Mouse (Mus musculus) hindbrain, embryonic 12.5 days (tissue): Measurements from ENCODE around the gene Dok5. TPM values are rescaled to one million over a fixed set of nuclear protein-coding genes. Genes with fewer than 3 reads are reported as not detected.

ENCODE experiments used
- ATAC-seq: fragments of 200-750 bp; cut with Nextera tagmentation; 2 replicates; pipeline ENCODE4 v1.8.0; 2017; ENCODE audit warnings: moderate TSS enrichment; ENCODE audit not compliant: low FRiP score
- H3K27ac ChIP-seq: fragments of 300-500 bp; sonication (generic); 2 replicates; pipeline ENCODE4 v1.5.1; 2016; ENCODE audit warnings: mild to moderate bottlenecking
- H3K27me3 ChIP-seq: fragments of 300-500 bp; sonication (generic); 2 replicates; pipeline ENCODE4 v1.6.1; 2016; ENCODE audit warnings: mild to moderate bottlenecking
- H3K36me3 ChIP-seq: fragments of 300-500 bp; sonication (generic); 2 replicates; pipeline ENCODE4 v1.6.1; 2016; ENCODE audit warnings: mild to moderate bottlenecking
- H3K4me1 ChIP-seq: fragments of 300-500 bp; sonication (generic); 2 replicates; pipeline ENCODE4 v1.6.1; 2016
- H3K4me2 ChIP-seq: fragments of 300-500 bp; sonication (generic); replicated peaks from 2 replicates; pipeline ENCODE4 v1.6.1; 2016; ENCODE audit warnings: mild to moderate bottlenecking
- H3K4me3 ChIP-seq: fragments of 300-500 bp; sonication (generic); 2 replicates; pipeline ENCODE4 v1.5.1; 2016; ENCODE audit warnings: mild to moderate bottlenecking
- H3K9ac ChIP-seq: fragments of 300-500 bp; sonication (generic); 2 replicates; pipeline ENCODE4 v1.6.1; 2016; ENCODE audit warnings: mild to moderate bottlenecking, moderate library complexity
- H3K9me3 ChIP-seq: fragments of 300-500 bp; sonication (generic); replicated peaks from 2 replicates; pipeline ENCODE4 v1.6.1; 2016; ENCODE audit warnings: mild to moderate bottlenecking
- WGBS: fragments of 180-500 bp; shearing (Covaris S2); methylation state at CpG from one replicate; pipeline ENCODE4 v1.1.7; 2016; 5-methylcytosine and 5-hydroxymethylcytosine counted together
- polyA plus RNA-seq: library from polyadenylated mRNA; unstranded; fragments of >200 nt; fragmentation: Nextera tagmentation; extraction: Ambion mirVana; gene quantifications from 2 replicates; pipeline ENCODE4 v1.2.1, GENCODE M21; 2016

The Dok5 gene
- polyA plus RNA-seq, 1 experiment from 2014 or later: 30.9 TPM

- Histone ChIP-seq H3K4me2 (no peak overlapping the region), H3K9me3 (no peaks in the 10 kb centered on the region), H3K27ac (no peak overlapping the region; the same call in 1 of the 2 replicates), H3K4me1 (peaks cover 5% of the 10 kb centered on the region), H3K27me3 (no peaks in the 10 kb centered on the region), H3K36me3 (no peaks in the 10 kb centered on the region), H3K9ac (no peak overlapping the region), H3K4me3 (no peak overlapping the region)
- 58% methylated on average over 8 of the region's 8 CpGs for WGBS
- ATAC-seq: peak; percentile 59; the same call in 1 of the 2 replicates
Measured at GRCm38 (mm10) chr2:170739713-170740365, 8.2 kb downstream of the Dok5 start.

GRCm38 (mm10) chr2:170743521-170743920 is 11.9 kb downstream of the Dok5 start:
- Histone ChIP-seq H3K27me3 (no peaks in the 10 kb centered on the region), H3K36me3 (no peaks in the 10 kb centered on the region), H3K4me1 (peaks cover 5% of the 10 kb centered on the region), H3K9me3 (no peaks in the 10 kb centered on the region), H3K4me2 (no peak overlapping the region), H3K9ac (no peak overlapping the region), H3K4me3 (no peak overlapping the region), H3K27ac (no peak overlapping the region)
- no peak for ATAC-seq
- WGBS: 64% methylated on average over 2 of the region's 2 CpGs

GRCm38 (mm10) chr2:170748901-170749300 is 17.3 kb downstream of the Dok5 start:
- no peaks in the 10 kb centered on the region; the same call in 1 of the 2 replicates for H3K27me3 ChIP-seq
- H3K4me1 ChIP-seq: no peaks in the 10 kb centered on the region; the same call in 1 of the 2 replicates
- no peaks in the 10 kb centered on the region for H3K9me3 ChIP-seq
- H3K4me2 ChIP-seq: no peak overlapping the region
- H3K27ac ChIP-seq: no peak overlapping the region
- no peak overlapping the region for H3K9ac ChIP-seq
- no peak overlapping the region for H3K4me3 ChIP-seq
- no peaks in the 10 kb centered on the region for H3K36me3 ChIP-seq
- 80% methylated on average over 3 of the region's 3 CpGs for WGBS
- no peak for ATAC-seq

- no peak for ATAC-seq
- Histone ChIP-seq H3K36me3 (no peaks in the 10 kb centered on the region), H3K4me2 (no peak overlapping the region), H3K4me1 (peaks cover 16% of the 10 kb centered on the region), H3K27ac (no peak overlapping the region), H3K9me3 (no peaks in the 10 kb centered on the region), H3K4me3 (no peak overlapping the region), H3K9ac (no peak overlapping the region), H3K27me3 (no peaks in the 10 kb centered on the region; the same call in 1 of the 2 replicates)
- 85% methylated on average over 10 of the region's 10 CpGs for WGBS
Measured at GRCm38 (mm10) chr2:170752191-170752850, 20.7 kb downstream of the Dok5 start.

GRCm38 (mm10) chr2:170755817-170756216 is 24.2 kb downstream of the Dok5 start:
- Histone ChIP-seq H3K27me3 (no peaks in the 10 kb centered on the region; the same call in 1 of the 2 replicates), H3K4me2 (no peak overlapping the region), H3K4me3 (no peak overlapping the region), H3K27ac (no peak overlapping the region), H3K36me3 (no peaks in the 10 kb centered on the region), H3K9ac (no peak overlapping the region), H3K4me1 (peaks cover 25% of the 10 kb centered on the region), H3K9me3 (no peaks in the 10 kb centered on the region)
- no peak for ATAC-seq
- 41% methylated on average over 2 of the region's 2 CpGs for WGBS

- H3K9me3 ChIP-seq: no peaks in the 10 kb centered on the region
- no peak overlapping the region for H3K4me3 ChIP-seq
- H3K9ac ChIP-seq: 0 out of 2 replicates have a peak overlapping the region, but pooled peaks have one; percentile 18
- peak overlapping the region; percentile 75 for H3K27ac ChIP-seq
- no peaks in the 10 kb centered on the region; the same call in 1 of the 2 replicates for H3K27me3 ChIP-seq
- ATAC-seq: peak; percentile 5; the same call in 1 of the 2 replicates
- peaks cover 25% of the 10 kb centered on the region for H3K4me1 ChIP-seq
- H3K36me3 ChIP-seq: no peaks in the 10 kb centered on the region
- H3K4me2 ChIP-seq: 0 out of 2 replicates have a peak overlapping the region, but pooled peaks have one; percentile 6
- 63% methylated on average over 6 of the region's 7 CpGs for WGBS
Measured at GRCm38 (mm10) chr2:170756667-170757066, 25.1 kb downstream of the Dok5 start.

GRCm38 (mm10) chr2:170757228-170757875 is 25.7 kb downstream of the Dok5 start:
- peak overlapping the region; percentile 6; the same call in 1 of the 2 replicates for H3K4me2 ChIP-seq
- H3K27me3 ChIP-seq: no peaks in the 10 kb centered on the region
- H3K9me3 ChIP-seq: no peaks in the 10 kb centered on the region
- WGBS: 32% methylated on average over 14 of the region's 14 CpGs
- H3K27ac ChIP-seq: peak overlapping the region; percentile 75
- no peaks in the 10 kb centered on the region for H3K36me3 ChIP-seq
- H3K9ac ChIP-seq: 0 out of 2 replicates have a peak overlapping the region, but pooled peaks have one; percentile 18
- no peak overlapping the region for H3K4me3 ChIP-seq
- H3K4me1 ChIP-seq: peaks cover 25% of the 10 kb centered on the region
- ATAC-seq: peak; percentile 68

GRCm38 (mm10) chr2:170758201-170758600 is 26.6 kb downstream of the Dok5 start:
- Histone ChIP-seq H3K9ac (no peak overlapping the region), H3K27ac (peak overlapping the region; percentile 75; the same call in 1 of the 2 replicates), H3K4me2 (no peak overlapping the region), H3K4me3 (no peak overlapping the region), H3K27me3 (no peaks in the 10 kb centered on the region), H3K36me3 (no peaks in the 10 kb centered on the region), H3K9me3 (no peaks in the 10 kb centered on the region), H3K4me1 (peaks cover 25% of the 10 kb centered on the region)
- 85% methylated on average over 5 of the region's 5 CpGs for WGBS
- no peak for ATAC-seq

- Histone ChIP-seq H3K4me3 (no peak overlapping the region), H3K27me3 (no peaks in the 10 kb centered on the region), H3K27ac (no peak overlapping the region), H3K36me3 (no peaks in the 10 kb centered on the region), H3K4me2 (no peak overlapping the region), H3K9ac (no peak overlapping the region), H3K9me3 (no peaks in the 10 kb centered on the region), H3K4me1 (peaks cover 7% of the 10 kb centered on the region; the same call in 1 of the 2 replicates)
- ATAC-seq: no peak
- 86% methylated on average over 3 of the region's 3 CpGs for WGBS
Measured at GRCm38 (mm10) chr2:170764704-170765103, 33.1 kb downstream of the Dok5 start.

- WGBS: 62% methylated on average over 8 of the region's 8 CpGs
- Histone ChIP-seq H3K9ac (no peak overlapping the region), H3K4me3 (no peak overlapping the region), H3K4me2 (no peak overlapping the region), H3K4me1 (peaks cover 20% of the 10 kb centered on the region), H3K36me3 (no peaks in the 10 kb centered on the region), H3K27me3 (no peaks in the 10 kb centered on the region), H3K9me3 (no peaks in the 10 kb centered on the region), H3K27ac (no peak overlapping the region)
- ATAC-seq: 0 out of 2 replicates have a peak, but pooled peaks have one; percentile 4
Measured at GRCm38 (mm10) chr2:170767243-170767642, 35.6 kb downstream of the Dok5 start.

- ATAC-seq: no peak
- H3K36me3 ChIP-seq: no peaks in the 10 kb centered on the region
- H3K4me2 ChIP-seq: no peak overlapping the region
- no peak overlapping the region for H3K27ac ChIP-seq
- no peaks in the 10 kb centered on the region for H3K9me3 ChIP-seq
- peaks cover 34% of the 10 kb centered on the region for H3K4me1 ChIP-seq
- no peaks in the 10 kb centered on the region for H3K27me3 ChIP-seq
- no peak overlapping the region for H3K9ac ChIP-seq
- H3K4me3 ChIP-seq: no peak overlapping the region
- WGBS: 84% methylated on average over 6 of the region's 6 CpGs
Measured at GRCm38 (mm10) chr2:170768699-170769098, 37.1 kb downstream of the Dok5 start.

- Histone ChIP-seq H3K4me3 (no peak overlapping the region), H3K27me3 (no peaks in the 10 kb centered on the region), H3K4me1 (peaks cover 34% of the 10 kb centered on the region), H3K9ac (no peak overlapping the region), H3K4me2 (no peak overlapping the region; the same call in 1 of the 2 replicates), H3K9me3 (no peaks in the 10 kb centered on the region), H3K36me3 (no peaks in the 10 kb centered on the region), H3K27ac (peak overlapping the region; percentile 52)
- peak; percentile 23; the same call in 1 of the 2 replicates for ATAC-seq
- 9% methylated on average over 1 of the region's 1 CpGs for WGBS
Measured at GRCm38 (mm10) chr2:170771555-170771954, 39.9 kb downstream of the Dok5 start.
